Mouse (Mus musculus) liver, embryonic 15.5 days (tissue): ENCODE measurements around the gene Fbn1. TPM values are rescaled to one million over a fixed set of nuclear protein-coding genes. Genes with fewer than 3 reads are reported as not detected.

Experiments used
- ATAC-seq: fragments of 200-750 bp; cut with Nextera tagmentation; 2 replicates; pipeline ENCODE4 v1.8.0; 2017; ENCODE audit warnings: moderate number of reproducible peaks, mild to moderate bottlenecking, moderate library complexity; ENCODE audit not compliant: insufficient read depth
- H3K27ac ChIP-seq: fragments of 300-500 bp; sonication (generic); replicated peaks from 2 replicates; pipeline ENCODE4 v1.5.1; 2015; ENCODE audit warnings: mild to moderate bottlenecking, inconsistent platforms
- H3K27me3 ChIP-seq: fragments of 300-500 bp; sonication (generic); 2 replicates; pipeline ENCODE4 v1.6.1; 2015; ENCODE audit warnings: mild to moderate bottlenecking, inconsistent platforms
- H3K36me3 ChIP-seq: fragments of 300-500 bp; sonication (generic); replicated peaks from 2 replicates; pipeline ENCODE4 v1.6.1; 2015; ENCODE audit warnings: moderate library complexity, mild to moderate bottlenecking, inconsistent platforms
- H3K4me1 ChIP-seq: fragments of 300-500 bp; sonication (generic); replicated peaks from 2 replicates; pipeline ENCODE4 v1.6.1; 2015; ENCODE audit warnings: inconsistent platforms
- H3K4me2 ChIP-seq: fragments of 300-500 bp; sonication (generic); 2 replicates; pipeline ENCODE4 v1.6.1; 2015; ENCODE audit warnings: moderate library complexity, mild to moderate bottlenecking, inconsistent platforms
- H3K4me3 ChIP-seq: fragments of 300-500 bp; sonication (generic); replicated peaks from 2 replicates; pipeline ENCODE4 v1.5.1; 2015; ENCODE audit warnings: mild to moderate bottlenecking, inconsistent platforms
- H3K9ac ChIP-seq: fragments of 300-500 bp; sonication (generic); 2 replicates; pipeline ENCODE4 v1.6.1; 2015; ENCODE audit warnings: moderate library complexity, mild to moderate bottlenecking, inconsistent platforms
- H3K9me3 ChIP-seq: fragments of 300-500 bp; sonication (generic); replicated peaks from 2 replicates; pipeline ENCODE4 v1.6.1; 2016; ENCODE audit warnings: inconsistent platforms
- WGBS: fragments of 180-500 bp; shearing (Covaris S2); methylation state at CpG from one replicate; pipeline ENCODE4 v1.1.7; 2015; ENCODE audit warnings: mixed read lengths; ENCODE audit not compliant: insufficient replicate concordance; 5-methylcytosine and 5-hydroxymethylcytosine counted together
- polyA plus RNA-seq: library from polyadenylated mRNA; unstranded; fragments of >200 nt; fragmentation: Nextera tagmentation; extraction: Ambion mirVana; gene quantifications from 2 replicates; pipeline ENCODE4 v1.2.1, GENCODE M21; 2015

Fbn1 gene
- polyA plus RNA-seq, 1 experiment from 2014 or later, result 1.1 TPM

DNA sequence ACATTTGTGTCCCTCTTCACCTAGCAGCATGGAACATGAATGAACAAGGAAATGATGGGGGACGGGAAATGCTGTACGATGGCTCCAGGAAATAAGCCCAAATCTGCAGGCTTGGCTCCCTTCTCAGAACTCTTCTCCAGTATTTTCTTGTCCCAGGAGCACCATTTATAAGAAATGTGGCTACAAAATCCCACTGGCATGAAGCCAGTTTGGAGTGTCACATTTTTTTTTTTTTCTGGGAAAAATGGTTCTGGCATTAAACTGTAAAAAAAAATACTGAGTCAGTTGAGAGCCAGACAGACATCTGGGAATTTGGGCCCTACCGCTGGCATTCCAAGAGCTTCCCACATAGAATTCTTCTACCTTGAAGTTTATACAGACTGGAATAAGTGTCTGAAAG is 203.0 kb downstream of the Fbn1 start:
- 72% methylated on average over 3 of the region's 3 CpGs for WGBS
- ATAC-seq, result no peak

DNA sequence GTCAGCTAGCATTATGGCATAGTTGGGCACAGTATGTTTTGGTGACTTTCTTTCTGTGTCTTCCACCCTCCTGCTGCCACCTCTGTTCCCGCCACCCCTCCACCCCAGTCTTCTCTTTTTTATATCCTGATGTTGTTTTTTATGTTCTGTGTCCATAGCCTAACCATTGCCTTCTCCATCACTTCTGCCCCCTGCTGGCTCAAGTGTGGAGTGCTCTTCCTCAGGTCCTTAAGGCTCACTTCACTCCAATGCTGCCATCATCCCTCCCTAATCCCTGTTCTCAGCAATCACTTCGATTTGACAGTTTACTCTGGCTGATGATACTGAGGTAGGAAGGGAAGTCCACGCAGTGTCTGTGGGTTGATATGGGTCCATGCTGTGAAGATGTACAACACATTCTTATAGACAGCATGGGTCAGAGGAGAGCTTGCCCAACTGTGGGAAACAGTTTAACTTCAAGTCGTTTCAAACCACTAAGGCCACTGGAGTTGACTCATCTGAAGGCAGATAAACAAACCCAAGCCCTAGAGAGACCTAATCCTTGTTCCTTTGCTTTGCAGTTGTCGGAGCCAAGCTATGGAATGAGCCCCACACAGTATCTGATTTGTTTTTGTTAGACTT is 203.9 kb downstream of the Fbn1 start:
- WGBS, result 45% methylated on average over 5 of the region's 5 CpGs
- no peak for ATAC-seq
- H3K9me3 ChIP-seq, result no peaks in the 10 kb centered on the region

More for the DNA sequence above, 203.0 kb downstream of the Fbn1 start:
- H3K9me3 ChIP-seq, result no peaks in the 10 kb centered on the region
- H3K4me3 ChIP-seq, result no peak overlapping the region
- H3K36me3 ChIP-seq, result no peaks in the 10 kb centered on the region
- no peak overlapping the region for H3K4me2 ChIP-seq
- H3K9ac ChIP-seq, result no peak overlapping the region
- no peak overlapping the region for H3K27ac ChIP-seq
- H3K27me3 ChIP-seq, result no peaks in the 10 kb centered on the region
- H3K4me1 ChIP-seq, result no peaks in the 10 kb centered on the region

DNA sequence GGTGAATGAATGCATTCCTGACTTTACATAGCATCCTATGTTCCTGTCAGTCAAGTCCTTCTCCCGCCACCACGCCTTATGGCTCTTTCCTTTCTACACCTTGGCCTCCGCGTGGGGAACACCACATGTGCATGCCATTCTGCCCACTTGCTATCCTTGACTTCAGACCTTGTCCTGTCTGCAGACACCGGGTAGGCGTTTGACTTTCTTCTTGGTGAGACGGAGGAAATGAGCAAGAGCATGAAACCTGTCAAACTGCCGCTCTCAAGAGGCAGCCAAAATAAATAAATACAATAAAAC is 205.2 kb downstream of the Fbn1 start:
- Histone ChIP-seq H3K4me3 (no peak overlapping the region), H3K27ac (no peak overlapping the region), H3K4me2 (no peak overlapping the region), H3K36me3 (no peaks in the 10 kb centered on the region), H3K9ac (no peak overlapping the region), H3K9me3 (no peaks in the 10 kb centered on the region), H3K27me3 (no peaks in the 10 kb centered on the region), H3K4me1 (no peaks in the 10 kb centered on the region)
- ATAC-seq, result no peak
- 72% methylated on average over 8 of the region's 8 CpGs for WGBS

More for the DNA sequence above, 203.9 kb downstream of the Fbn1 start:
- no peaks in the 10 kb centered on the region for H3K36me3 ChIP-seq
- no peak overlapping the region for H3K9ac ChIP-seq
- H3K4me2 ChIP-seq, result no peak overlapping the region
- no peaks in the 10 kb centered on the region for H3K27me3 ChIP-seq
- no peak overlapping the region for H3K27ac ChIP-seq
- H3K4me1 ChIP-seq, result no peaks in the 10 kb centered on the region
- H3K4me3 ChIP-seq, result no peak overlapping the region

DNA sequence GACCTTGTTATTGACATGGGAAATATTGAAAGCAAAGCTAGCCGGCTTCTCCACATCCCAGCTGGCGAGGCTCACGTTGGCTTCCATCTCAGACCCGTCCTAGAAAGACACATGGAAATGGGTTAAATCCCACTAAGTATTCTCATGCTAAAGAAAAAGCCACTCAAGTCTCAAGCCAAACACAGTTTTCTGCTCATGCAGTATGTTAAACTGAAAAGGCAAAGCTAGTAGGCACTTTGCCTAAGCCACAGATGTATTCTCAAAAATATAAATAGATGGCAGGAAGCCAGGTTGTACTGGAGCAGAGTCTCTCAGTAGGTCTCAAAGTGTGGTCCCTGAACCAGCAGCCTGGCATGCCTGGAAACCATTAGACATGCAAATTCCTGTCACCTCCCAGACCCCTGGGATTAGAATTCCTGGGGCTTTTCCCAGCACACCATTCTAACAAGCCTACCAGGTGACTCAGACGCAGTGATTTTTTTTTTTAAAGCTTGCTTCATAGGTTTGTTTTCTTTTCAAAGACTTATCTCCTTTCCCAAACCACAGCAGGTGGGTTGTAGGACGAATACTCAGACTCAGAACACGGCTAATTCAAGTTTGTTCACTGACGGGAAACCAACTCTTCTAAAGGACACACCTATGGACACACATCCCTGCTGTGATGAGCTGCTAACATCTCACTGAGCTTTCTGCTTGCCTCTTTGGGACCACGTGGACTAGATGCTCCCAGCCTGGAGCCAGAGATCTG is 205.7 kb downstream of the Fbn1 start:
- Histone ChIP-seq H3K4me2 (no peak overlapping the region), H3K36me3 (no peaks in the 10 kb centered on the region), H3K4me1 (no peaks in the 10 kb centered on the region), H3K27me3 (no peaks in the 10 kb centered on the region), H3K9me3 (no peaks in the 10 kb centered on the region), H3K9ac (no peak overlapping the region), H3K27ac (no peak overlapping the region), H3K4me3 (no peak overlapping the region)
- no peak for ATAC-seq
- WGBS, result 59% methylated on average over 9 of the region's 9 CpGs

DNA sequence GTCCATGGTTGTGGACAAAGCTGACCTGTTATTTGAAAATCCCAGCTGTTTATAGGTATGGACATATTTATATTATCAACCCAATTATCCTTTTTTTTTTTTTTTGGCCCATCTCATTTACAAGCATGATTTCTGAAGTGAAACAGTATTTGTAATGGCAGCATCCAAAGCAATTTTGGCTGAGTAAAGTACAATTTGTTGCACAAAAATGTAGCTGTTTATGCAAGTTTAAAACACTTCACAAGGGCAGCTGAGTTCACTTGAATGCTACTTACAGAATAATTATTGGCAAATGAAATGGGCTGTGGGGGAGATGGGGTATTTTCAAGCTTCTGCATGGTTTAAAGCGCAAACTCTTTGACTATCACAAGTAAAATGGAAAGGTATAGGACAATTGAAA is 209.0 kb downstream of the Fbn1 start:
- ATAC-seq, result no peak
- Histone ChIP-seq H3K27me3 (no peaks in the 10 kb centered on the region), H3K36me3 (no peaks in the 10 kb centered on the region), H3K27ac (no peak overlapping the region), H3K9ac (no peak overlapping the region), H3K4me2 (no peak overlapping the region), H3K4me1 (no peaks in the 10 kb centered on the region), H3K4me3 (no peak overlapping the region), H3K9me3 (no peaks in the 10 kb centered on the region)
- WGBS, result 72% methylated on average over 1 of the region's 1 CpGs

DNA sequence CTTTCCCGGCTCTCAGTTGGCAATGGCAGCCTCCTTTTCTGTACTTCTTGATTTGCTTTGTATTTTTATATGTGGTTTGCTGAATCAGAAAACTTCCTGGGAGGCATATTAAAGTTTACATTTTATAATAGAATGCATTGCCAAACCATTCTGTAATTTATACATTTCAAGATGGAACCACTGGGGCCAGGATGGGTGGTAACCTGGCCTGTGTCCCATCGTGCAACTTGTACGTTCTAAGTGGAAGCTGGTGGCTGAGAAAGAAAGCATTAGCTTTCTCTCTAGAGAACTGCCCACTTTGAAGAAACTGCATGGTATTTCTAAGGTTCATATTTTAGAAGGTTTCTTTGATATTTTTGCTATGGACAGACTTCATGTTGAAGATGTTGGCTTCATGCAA is 212.3 kb downstream of the Fbn1 start:
- Histone ChIP-seq H3K9me3 (no peaks in the 10 kb centered on the region), H3K4me3 (no peak overlapping the region), H3K4me1 (no peaks in the 10 kb centered on the region), H3K4me2 (no peak overlapping the region), H3K9ac (no peak overlapping the region), H3K27ac (no peak overlapping the region), H3K36me3 (no peaks in the 10 kb centered on the region), H3K27me3 (no peaks in the 10 kb centered on the region)
- WGBS, result 80% methylated on average over 3 of the region's 3 CpGs
- ATAC-seq, result no peak

DNA sequence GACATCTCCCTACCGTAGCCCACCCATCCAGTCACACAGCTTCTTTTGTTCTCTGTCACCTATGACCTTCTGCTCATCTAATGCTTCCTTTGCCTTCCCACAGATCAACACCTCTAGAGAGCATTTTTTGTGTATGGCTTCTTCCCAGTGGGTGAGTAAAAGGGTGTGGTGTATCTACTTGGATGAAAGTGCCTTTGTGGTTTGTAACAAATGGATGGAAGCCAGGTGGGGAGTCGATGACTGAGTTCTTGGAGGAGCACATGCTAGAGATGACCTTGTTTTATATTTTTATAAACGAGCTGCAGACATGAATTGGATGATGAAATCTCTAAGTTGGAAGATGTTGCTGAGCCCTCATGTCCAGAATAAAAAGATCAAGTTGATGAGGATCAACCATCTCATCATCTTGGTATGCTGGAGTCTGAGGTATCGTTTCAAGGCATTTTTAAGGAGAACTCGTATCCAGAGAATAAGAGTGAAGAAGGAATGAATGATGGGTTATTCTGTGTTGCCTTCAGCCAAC is 213.8 kb downstream of the Fbn1 start:
- Histone ChIP-seq H3K9me3 (no peaks in the 10 kb centered on the region), H3K27ac (no peak overlapping the region), H3K27me3 (no peaks in the 10 kb centered on the region), H3K4me2 (no peak overlapping the region), H3K36me3 (no peaks in the 10 kb centered on the region), H3K9ac (no peak overlapping the region), H3K4me3 (no peak overlapping the region), H3K4me1 (no peaks in the 10 kb centered on the region)
- WGBS, result 59% methylated on average over 5 of the region's 5 CpGs
- ATAC-seq, result no peak

DNA sequence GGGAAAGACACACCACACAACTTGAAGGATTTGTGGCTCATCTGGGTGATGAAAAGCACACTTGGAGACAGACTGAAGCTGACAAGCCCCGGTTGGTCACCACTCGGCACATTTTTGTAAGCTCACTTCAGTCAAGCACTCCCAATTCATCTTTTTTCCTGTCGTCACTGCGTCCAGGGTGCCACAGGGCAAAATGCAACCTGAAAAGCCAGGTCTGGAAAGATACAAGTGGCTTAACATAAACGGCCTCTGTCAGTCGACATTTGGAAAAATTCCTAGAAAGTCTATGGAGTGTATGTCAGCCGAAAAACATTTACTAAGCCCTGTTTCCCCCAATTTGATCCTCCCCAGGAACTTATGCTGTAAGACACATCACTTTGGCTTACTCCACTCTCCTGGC is 215.2 kb downstream of the Fbn1 start:
- Histone ChIP-seq H3K4me2 (no peak overlapping the region), H3K27me3 (no peaks in the 10 kb centered on the region), H3K9me3 (no peaks in the 10 kb centered on the region), H3K27ac (no peak overlapping the region), H3K4me3 (no peak overlapping the region), H3K4me1 (no peaks in the 10 kb centered on the region), H3K9ac (no peak overlapping the region), H3K36me3 (no peaks in the 10 kb centered on the region)
- ATAC-seq, result no peak
- 73% methylated on average over 7 of the region's 7 CpGs for WGBS

DNA sequence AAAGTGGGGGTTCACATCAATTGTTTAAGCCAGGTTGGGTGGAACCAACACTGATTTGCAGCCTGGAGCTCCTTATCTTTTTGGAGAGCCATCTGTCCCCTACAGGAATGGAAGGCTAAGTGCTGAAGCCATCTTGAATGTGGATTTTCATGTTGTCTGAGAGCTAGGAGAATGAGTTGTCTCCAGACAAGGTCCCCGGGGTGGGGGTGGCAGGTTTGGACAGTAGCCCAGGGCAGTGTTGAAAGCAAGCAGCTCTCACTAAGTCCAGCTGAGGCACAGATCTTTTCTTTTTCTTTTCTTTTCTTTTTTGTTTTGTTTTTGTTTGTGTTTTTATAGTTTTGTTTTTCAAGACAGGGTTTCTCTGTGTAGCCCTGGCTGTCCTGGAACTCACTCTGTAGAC is 216.7 kb downstream of the Fbn1 start:
- no peaks in the 10 kb centered on the region for H3K27me3 ChIP-seq
- no peak overlapping the region for H3K4me2 ChIP-seq
- no peaks in the 10 kb centered on the region for H3K4me1 ChIP-seq
- H3K4me3 ChIP-seq, result no peak overlapping the region
- ATAC-seq, result no peak
- H3K9me3 ChIP-seq, result no peaks in the 10 kb centered on the region
- WGBS, result 59% methylated on average over 1 of the region's 1 CpGs
- H3K9ac ChIP-seq, result no peak overlapping the region
- H3K27ac ChIP-seq, result no peak overlapping the region
- H3K36me3 ChIP-seq, result no peaks in the 10 kb centered on the region

DNA sequence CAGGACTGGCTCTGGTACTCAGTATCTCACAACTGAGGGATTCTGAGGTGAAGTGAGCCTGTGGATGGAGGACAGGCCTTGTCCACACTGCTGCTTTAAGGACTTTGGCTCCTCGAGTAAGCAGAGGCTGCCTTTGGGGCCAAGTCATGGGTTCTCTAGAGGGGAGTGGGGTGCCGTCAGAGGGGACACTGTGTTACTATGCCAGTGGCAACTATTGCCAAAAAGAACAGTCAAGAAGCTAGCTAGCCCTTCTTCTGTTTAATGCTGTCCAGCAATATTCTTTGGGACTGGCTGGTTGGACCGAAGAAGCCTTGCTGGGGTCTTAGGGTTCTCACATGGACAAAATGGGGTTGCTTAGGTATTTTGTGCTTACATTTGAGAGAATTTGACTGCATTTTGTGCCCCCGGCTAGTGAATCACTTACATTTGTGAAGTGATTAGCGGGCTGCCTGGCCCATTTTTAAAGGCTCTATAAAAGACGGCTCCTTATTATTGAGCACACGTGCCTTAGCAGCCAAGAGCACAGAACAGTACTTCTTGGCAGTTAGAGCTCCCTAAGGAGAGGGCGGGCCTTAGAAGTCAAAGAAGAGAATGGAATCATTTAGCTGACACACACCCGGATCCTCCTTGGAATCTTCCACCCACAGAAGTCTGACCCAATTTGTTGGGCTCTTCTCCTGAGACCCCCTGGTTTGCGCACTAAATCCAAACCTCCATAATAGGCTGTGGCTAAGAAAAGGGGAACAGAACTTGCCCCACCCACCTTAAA is 217.4 kb downstream of the Fbn1 start:
- no peaks in the 10 kb centered on the region for H3K9me3 ChIP-seq
- no peak for ATAC-seq
- no peak overlapping the region for H3K27ac ChIP-seq
- H3K4me2 ChIP-seq, result no peak overlapping the region
- H3K4me1 ChIP-seq, result no peaks in the 10 kb centered on the region
- no peaks in the 10 kb centered on the region for H3K27me3 ChIP-seq
- no peak overlapping the region for H3K4me3 ChIP-seq
- 66% methylated on average over 10 of the region's 10 CpGs for WGBS
- no peaks in the 10 kb centered on the region for H3K36me3 ChIP-seq
- H3K9ac ChIP-seq, result no peak overlapping the region

DNA sequence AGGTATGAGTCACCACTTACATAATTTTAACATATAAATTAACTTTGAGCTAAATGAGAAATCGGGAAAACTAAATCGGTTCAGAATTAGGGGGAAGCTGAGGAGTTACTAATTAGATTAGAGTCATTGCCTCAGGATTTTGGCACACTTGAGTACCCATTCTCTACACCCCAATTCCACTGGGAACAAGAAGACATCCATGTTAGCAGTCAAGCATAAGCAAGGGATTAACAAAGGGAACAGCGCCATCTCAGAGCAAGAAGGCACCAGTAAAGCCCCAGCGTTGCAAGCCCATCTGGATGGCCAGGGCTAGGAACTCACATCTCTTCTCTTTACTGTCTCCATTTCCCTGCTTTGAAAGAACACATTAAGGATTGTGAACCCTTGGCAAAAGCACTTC is 222.0 kb downstream of the Fbn1 start:
- no peaks in the 10 kb centered on the region for H3K4me1 ChIP-seq
- no peak overlapping the region for H3K9ac ChIP-seq
- no peak overlapping the region for H3K27ac ChIP-seq
- 70% methylated on average over 4 of the region's 4 CpGs for WGBS
- H3K4me2 ChIP-seq, result no peak overlapping the region
- ATAC-seq, result no peak
- no peaks in the 10 kb centered on the region for H3K9me3 ChIP-seq
- H3K27me3 ChIP-seq, result no peaks in the 10 kb centered on the region
- no peak overlapping the region for H3K4me3 ChIP-seq
- no peaks in the 10 kb centered on the region for H3K36me3 ChIP-seq
